Mouse (Mus musculus): ENCODE measurements around the gene Amer3.
"Not testable (repeated sequence)": the region's sequence is repeated elsewhere in the genome, so short reads cannot be mapped to it uniquely, and the experiment has no call there.

DNA sequence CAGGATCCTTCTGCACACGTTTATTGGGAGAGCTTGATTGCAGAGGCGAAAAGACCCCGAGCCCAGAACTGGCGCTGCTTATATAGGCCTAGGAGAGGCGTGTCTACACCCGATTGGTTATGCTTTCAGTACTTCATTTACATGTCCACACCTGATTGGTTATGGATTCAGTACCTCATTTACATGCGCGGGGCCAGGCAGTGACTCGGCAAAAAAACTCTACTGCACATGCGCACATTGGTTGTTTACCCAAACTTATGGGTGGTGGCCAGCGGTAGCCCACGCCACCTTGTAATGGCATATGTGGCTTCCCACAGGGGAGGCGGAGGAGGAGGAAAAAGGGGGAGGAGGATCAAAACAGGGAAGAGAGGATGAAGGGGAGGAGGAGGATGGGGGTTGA lies 40.7 kb downstream of the Amer3 start:
- TF ChIP-seq CTCF (IDR thresholded peaks at IDR 0.05; ENCODE audit: control insufficient read depth, insufficient read depth, insufficient read length); CEBPB (IDR thresholded peaks at IDR 0.05; ENCODE audit: low read depth); USF1 (IDR thresholded peaks at IDR 0.05; ENCODE audit: low read depth); MAX (IDR thresholded peaks at IDR 0.05): not testable (repeated sequence)

Measured in C2C12 (cell line).